Mouse (Mus musculus) ES-Bruce4 (cell line): ENCODE results near the gene Plekhh2.

Experiments used
- EP300 ChIP-seq: IDR thresholded peaks from 2 replicates; pipeline ENCODE4 v1.6.1; 2011; ENCODE audit warnings: low read depth, low read length; ENCODE audit not compliant: insufficient read depth
- POLR2A ChIP-seq: IDR thresholded peaks from one replicate; pipeline ENCODE4 v1.8.1; 2011; ENCODE audit warnings: low read length; ENCODE audit not compliant: insufficient read depth

GRCm38 (mm10) chr17:84581740-84582414, 70.2 kb downstream of the Plekhh2 start:
- TF ChIP-seq POLR2A, result no peak
- no peak for TF ChIP-seq EP300
